Mouse (Mus musculus) right cerebral cortex, postnatal 4 days (tissue): ENCODE results near the gene Gm9573.
A peak's percentile ranks its signal among the peaks of the same experiment; 100 is the strongest.

Experiments used
- DNase-seq: peaks from one replicate; pipeline ENCODE4 v3.0.0-alpha.2; 2022

The Gm9573 gene

DNA sequence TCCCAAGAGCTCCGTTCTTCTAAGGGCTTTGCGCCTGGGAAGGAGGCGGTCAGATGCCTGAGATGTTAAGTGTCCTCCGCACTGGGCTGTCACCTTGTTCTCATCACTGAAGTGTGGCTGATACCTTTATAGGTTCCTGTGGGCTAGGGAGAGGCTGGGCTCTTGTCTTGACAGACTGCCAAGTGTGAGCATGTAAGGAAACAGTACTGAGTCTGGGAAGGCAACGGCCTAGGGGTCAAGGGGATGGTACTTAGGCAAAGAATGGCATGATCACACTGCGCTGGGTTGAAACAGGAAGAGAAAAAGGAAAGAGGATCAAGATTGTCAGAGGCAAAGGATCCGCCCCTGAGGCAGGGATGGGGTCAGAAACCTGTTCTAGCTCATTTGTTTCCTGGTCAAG lies at the start of gene Gm9573:
TSS of gene Gm9573 (minus strand) at position 101 of the 400 bp plus-strand sequence.
- DNase-seq, result no peak

DNA sequence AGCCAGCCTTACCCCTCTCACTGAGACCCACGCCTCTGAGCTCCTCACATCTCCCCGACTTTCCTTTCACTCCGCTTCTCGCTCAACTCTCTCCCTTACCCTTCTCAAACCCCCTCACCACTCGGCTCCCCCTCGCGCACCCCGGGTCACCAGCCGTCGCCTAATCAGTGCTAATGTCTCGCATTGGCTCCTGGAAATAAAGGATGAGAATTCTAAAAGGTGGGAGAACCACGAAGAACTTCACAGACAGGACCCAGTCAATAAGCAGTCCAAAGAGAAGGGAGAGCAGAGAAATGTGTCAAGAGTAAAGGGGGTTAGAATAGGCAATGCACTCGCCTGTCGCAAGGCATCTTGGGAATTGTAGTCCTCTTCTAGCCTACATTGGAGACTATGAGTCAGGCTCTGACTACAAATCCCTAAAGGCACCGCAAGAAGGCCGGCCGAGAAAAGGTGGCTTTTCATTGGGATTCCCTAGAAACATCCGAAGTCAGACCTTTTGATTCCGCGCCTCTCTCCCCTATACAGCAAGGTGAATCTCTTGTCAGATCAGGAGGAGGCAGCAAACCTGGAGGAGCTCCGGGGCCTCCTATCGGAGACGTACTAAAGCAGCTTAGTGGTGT lies 47.1 kb upstream of the Gm9573 start, which contains the start of gene Gtf2h4:
TSS of gene Gtf2h4 (minus strand) at position 324 of the 620 bp plus-strand sequence.
- peak; percentile 77 for DNase-seq

DNA sequence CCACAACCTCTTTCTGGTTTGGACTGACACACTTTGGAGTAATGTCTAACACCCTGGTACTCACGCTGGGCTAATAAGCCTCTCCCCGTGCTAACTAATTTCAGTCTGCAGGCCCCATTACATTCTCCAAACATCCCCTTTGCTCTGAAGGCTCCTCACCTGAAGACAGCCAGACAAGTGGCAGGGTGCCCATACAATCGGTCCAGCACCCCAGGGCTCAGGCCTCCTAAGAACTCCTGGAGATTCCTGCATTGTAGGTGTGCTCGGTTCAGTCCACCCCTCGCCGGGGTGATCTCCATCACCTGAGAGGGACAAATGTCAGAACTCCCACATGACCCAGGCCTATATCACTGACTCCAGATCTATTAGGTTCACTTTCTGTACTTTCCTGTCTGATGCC lies 46.1 kb upstream of the Gm9573 start:
- DNase-seq, result no peak

DNA sequence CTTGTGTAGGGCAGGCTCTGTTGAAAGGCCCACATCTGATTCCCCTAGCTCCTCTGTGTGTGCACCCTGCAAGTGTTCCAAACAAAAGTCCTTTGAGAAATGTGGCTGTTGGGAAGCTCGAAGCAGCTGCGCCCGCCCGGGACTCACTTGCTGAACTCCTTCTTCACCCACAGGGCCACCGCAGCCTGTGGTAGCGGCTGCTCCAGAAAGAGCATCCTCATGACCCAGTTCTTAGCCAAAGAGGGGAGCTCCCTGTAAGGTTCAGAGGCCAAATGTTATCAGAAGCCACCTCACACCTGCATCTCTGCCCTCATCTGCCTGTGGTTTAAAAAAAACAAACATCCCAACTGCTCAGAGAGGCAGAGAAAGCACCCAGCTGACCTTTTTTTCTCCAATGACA lies 45.4 kb upstream of the Gm9573 start:
- DNase-seq, result no peak

DNA sequence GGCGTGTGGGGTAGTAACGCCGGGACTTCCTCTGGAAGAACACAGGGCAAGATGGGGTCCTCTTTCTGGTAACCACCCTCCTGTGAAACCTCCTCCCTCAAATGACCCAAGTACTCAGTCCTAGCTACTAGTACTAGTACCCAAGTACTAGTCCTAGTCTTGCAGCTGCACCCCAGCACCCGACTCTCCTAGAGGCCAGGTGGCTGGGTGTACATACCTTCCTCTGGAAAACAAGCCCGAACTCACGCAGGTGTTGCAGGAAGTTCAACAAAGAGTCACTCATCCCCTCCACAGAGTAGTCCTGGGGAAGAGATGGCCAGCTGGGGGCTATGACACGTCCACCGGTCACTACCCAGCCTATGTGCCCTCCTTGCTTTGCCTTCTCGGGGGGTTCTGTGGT lies 43.3 kb upstream of the Gm9573 start:
- no peak for DNase-seq

DNA sequence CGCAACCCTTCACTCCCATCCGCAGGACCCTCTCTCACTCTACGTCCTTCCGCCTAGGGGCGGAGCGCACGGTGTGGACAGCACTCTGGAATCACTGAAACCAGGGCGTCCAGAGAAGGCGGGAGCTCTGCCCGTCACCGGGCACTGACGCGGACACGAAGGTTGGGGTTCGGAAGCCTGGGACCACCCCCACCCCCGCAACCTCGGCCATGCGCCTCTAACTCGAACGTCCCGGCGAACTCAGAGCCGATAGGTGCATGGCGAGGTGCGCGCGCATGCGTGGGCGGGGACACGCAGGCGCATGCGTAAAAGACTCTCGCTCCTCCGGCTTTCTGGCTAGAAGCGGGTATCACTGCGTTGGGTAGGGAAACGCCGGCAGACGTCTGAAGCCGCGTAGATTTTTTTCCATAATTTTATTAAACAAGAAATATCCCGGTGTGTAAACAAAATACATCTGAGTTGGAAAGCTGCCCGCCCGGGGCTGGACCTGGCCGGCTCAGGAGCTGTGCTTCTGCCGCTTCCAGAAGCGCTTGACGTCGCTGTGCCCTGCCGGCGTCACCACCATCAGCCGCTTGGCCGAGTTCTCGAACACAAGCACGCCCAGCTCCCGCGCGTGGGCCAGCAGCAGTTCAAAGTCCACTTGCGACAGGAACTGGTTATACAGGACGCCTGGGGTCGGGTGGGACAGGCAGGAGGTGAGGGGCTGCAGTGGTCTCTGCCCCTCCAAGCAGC lies 41.1 kb upstream of the Gm9573 start, which contains the start of gene Vars2:
TSS of gene Vars2 (minus strand) at position 259 of the 732 bp plus-strand sequence.
- DNase-seq, result peak; percentile 98

DNA sequence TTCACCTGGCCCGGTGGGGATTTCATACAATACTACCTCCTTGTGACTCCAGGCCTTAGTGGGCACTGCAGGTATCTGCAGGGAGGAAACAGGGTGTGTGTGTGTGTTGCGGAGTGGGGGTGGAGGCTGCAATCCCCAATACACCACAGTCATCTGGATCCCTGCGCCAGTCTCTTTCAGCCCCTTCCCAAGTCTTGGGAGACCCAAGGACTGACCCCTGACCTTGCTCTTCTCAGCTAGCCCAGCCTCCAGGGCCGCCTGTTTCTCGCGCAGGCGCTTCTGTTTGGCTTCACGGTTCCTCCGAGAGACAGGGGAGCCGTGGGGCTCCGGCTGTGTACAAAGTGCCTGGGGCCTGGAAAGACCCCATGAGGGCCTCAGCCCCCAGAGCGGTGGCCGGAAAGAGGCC lies 40.4 kb upstream of the Gm9573 start:
- DNase-seq, result peak; percentile 34

DNA sequence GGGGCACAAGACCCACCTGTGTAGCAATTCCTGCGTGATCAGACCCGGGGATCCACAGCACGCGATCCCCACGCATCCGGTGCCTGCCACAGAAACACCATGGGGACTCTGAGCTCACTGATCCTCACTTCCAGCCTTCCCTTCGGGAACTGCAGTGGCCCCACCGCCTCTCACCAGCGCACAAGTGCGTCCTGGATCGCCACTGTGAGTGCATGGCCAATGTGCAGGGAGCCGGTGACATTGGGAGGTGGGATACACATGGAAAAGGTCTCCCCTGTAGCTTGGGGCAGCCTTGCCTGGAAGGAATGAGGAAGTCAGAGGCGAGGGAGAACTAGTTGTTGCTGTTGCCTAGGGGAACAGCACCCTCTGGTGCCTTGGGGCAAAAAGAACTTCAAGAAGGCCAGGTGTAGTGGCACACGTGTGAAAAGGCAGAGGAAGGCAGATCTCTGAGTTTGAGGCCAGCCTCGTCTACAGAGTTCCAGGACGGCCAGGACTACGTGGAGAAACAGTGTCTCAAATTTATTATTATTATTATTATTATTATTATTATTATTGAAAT lies 39.6 kb upstream of the Gm9573 start:
- DNase-seq, result no peak

DNA sequence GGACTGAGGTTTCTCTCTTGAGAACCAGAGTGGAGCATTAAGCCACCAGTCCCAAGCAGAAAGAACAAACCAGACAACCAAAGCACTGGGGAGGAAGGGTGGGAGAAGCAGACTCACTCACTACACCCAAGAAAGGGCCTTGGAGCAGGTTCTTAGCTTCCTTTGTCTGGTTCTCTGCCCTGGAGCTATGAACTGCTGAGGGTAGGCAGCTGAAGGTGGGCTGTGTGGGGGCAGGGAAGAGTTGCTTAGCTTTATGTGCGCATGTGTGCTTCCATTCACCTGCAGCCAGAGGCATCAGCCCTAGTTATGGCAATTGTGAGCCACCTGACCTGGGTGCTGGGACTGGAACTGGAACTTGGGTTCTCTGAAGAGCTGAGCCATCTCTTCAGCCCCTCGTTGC lies 26.6 kb upstream of the Gm9573 start:
- no peak for DNase-seq

DNA sequence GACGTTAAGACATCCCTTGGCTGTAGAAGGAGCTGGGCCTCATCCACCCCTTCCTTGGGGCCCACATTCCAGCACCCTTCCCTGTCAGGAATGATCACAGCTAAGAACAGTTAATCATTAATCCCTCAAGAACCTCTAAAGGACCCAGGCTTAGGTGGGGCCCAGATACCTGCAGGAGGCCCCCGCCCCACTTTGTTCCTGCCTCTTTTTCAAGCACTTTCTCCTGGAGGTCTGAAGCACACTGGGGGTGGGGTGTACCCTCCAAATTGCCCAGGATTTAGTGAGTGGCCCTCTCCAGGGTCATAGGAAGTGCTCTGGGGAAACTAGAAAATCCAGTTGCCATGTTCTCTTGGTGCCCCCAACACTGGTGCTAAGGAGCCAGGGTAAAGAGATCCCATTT lies 23.0 kb upstream of the Gm9573 start:
- no peak for DNase-seq

DNA sequence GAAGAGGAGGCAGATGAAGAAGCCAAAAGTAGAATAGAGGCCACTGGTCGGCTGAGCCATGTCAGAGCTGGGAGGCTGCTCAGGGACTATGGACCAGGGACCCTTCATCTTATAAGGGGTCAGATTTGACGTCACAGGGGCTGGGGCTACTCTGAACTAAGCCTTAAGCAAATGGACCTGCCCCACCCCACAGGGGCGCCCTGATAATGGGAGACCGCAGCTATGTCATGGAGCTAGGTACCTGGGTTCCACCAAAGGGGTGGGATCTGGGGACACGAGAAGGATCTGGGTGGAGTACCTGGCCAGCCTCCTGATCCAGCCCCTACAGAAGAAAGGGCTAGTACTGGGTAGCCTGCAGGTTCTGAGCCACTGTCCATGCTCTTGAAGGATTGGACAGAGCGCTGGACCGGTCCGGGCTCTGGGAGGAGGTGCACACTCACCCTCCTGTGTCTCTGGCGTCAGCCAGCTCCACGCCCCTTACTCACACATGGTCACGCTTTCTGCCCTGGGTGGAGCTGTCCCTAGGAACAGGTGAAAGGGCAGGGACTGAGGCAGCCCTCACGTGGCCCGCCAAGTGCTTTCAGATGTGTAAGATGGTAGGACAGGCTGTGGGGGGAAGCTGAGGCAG lies 17.3 kb upstream of the Gm9573 start, which contains the start of gene Mucl3:
TSS of gene Mucl3 (minus strand) at position 87 of the 628 bp plus-strand sequence.
- no peak for DNase-seq

DNA sequence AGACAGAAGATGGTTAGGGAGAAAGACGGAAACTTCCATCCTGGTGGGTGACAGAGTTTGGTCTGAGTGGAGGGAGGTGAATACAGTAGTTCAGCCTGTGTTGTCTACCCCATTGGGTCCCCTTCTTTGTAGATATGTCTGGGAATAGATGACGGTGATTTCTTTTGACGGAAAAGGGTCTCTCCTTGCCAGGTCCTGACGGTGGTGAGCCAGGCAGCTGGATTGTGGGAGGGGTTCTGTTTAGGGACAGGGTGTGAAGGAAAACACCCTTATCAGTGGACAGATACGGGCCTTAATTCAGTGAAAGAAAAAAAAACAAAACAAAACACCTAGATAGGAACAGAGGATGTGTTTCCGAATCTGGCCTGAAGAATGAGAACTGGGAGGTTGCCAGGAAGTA lies 12.9 kb upstream of the Gm9573 start:
- no peak for DNase-seq

DNA sequence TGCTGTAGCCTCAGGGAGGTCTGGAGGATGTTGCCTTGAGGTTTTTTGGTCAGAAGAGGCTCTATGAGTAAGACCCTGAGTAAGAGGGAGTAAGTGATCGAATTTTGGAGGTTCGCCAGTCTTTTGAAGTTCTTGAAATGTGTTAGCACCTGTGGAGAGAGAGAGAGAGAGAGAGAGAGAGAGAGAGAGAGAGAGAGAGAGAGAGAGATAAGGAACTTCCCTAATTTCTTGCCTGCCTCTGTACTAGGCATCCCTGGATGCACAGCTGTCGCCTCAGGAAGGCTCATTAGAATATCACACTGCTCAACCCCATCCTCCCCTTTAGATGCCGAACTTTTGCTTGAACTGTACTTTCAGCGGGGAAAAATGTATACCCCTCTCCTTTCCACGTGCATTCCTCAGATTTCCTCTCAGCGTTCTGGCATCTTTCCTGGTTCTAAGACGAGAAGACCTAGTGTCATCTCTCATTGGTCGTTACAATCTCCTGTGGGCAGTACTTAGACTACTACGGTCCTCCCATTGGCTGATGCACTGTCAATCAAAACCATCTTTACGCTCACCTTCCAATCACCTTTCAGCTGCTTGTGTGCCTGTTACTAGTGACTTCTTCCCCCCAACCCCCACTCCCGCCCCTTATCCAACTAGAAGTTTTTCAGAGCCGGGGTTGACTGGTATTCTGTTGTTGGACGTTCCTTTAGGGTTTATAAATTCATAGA lies 12.2 kb upstream of the Gm9573 start:
- DNase-seq, result peak; percentile 43

DNA sequence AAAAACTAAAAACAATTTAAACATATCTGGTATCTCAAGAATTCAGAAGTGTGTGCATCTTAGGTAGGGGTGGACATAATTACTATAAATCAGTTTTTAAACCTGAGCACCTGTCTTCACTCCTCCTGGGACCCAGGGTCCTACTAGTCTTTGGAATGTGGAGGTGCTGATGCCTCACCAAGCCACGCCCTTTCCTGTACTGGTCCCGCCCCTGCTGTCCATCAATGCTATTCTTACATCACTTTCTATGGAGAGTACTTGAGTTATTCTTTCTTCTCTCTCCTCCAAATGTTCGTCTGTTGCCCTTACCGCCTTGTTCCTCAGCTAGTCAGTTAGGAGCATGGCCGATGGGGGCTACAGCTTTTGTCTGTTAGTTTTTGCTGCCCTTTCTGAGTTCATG lies 9.9 kb upstream of the Gm9573 start:
- DNase-seq, result no peak

DNA sequence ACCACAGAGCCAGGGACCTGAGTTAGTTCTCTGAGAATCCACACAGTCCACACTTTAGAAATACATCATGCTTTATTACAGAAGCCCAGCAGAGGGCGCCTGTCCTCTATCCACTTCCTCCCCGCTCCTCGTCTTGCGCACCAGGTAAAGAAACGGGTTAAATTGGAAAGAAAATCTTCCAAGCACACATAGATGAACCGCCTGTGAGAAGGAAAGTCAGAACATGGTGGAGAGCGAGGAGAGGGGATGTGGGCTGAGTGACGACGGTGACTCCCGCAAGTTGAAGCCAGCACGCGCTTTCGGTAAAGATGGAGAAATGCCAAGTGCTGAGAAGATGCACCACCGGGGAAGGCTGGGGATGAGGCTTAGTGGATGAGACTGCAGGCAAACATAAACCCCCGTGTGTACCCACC lies 9.3 kb upstream of the Gm9573 start:
- peak; percentile 81 for DNase-seq

DNA sequence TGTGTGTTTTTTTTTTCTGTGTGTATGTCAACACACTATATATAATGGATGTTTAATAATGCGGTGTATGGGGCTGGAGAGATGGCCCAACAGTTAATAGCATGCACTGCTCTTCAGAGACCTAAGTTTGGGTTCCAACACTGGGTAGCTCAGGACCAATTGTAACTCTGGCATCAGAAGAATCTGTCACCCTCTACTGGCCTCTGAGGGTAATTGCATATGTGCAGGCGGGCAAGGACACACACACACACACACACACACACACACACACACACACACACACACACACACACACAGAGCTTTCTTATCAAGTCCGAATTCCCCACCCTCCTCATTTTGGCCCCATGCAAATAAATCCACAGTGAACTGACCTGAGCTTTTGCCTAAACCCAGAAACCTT lies 8.8 kb upstream of the Gm9573 start:
- no peak for DNase-seq

DNA sequence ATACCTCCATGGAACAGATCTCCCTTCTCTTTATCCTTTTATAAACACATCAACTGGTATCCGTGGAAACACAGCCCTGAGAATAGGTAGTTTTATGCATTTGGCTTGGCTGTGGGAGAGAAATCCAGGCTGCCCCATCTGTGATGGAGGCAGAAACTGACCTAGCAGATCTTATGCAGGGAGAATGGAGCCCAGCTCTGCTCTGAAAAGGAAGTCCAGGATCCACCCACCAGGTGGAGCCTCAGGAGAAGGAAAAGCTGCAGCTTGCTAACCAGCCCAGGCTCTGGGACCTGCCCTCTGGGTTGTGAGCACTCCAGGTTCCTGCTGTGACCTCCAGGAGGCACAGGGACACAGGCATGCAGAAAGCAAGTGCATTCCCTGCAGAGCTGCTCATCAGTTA lies 7.6 kb upstream of the Gm9573 start:
- DNase-seq, result peak; percentile 54

DNA sequence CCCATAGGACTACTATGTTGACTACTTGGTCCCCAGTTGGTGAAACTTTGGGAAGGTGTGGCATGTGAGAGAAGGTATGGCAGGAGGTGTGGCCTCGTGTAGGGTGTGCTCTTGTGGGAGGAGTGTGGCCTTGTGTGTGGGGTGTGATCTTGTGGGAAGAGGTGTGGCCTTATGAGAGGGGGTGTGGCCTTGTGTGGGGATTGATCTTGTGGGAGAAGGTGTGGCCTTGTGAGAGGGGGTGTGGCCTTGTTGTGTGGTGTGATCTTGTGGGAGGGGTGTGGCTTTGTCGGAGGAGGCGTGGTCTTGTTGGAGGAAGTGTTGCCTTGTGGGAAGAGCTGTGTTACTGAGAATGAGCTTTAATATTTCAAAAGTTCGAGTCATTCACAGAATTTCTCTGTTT lies 9.3 kb downstream of the Gm9573 start:
- no peak for DNase-seq

DNA sequence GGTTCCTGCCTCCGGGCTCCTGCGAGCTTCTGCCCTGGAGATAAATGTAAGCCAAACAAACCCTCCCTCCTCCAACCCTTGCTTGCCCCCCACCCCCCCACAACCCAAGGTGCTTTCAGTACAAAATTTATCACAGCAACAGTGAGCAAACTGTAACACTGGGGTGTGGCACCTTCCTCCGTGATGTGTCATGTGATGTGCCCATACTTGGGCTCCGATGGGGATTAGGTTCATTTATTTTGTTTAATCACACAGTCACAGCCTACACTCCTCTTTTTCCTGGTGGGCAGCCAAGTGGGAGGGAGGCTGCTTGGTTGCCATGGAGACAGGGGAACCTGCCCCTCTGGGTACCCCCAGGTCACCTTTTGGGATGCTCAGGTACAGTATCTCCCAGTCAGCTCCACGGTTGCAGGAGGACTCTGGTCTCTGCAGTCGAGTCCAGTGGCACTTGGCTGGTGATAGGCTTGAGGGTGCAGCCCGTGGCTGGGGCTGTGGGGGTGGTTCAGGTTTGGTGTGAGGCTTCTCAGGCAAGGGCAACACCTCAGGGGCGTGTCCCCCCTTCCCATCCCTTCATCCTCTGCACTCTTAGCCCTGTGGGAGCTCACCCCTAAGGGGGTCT lies 24.6 kb downstream of the Gm9573 start:
- DNase-seq, result no peak

DNA sequence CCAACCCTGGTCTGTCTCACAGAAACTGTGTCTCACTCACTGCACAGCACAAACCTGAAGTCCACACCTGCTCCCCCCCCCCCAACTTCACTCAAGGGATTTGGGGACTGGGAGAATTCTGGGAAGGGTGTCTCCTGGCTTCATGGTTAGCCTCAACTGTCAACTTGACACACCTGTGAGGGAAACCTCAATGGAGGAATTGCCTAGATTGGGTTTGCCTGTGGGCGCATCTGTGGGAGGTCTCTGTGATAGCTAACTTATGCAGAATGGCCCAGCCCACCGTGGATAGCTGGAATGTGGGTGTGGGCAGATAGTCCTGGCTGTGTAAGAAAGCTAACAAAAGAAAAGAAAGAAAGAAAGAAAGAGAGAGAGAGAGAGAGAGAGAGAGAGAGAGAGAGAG lies 25.2 kb downstream of the Gm9573 start, which contains the start of gene Sfta2:
TSS of gene Sfta2 (plus strand) at position 301 of the 400 bp plus-strand sequence.
- no peak for DNase-seq

DNA sequence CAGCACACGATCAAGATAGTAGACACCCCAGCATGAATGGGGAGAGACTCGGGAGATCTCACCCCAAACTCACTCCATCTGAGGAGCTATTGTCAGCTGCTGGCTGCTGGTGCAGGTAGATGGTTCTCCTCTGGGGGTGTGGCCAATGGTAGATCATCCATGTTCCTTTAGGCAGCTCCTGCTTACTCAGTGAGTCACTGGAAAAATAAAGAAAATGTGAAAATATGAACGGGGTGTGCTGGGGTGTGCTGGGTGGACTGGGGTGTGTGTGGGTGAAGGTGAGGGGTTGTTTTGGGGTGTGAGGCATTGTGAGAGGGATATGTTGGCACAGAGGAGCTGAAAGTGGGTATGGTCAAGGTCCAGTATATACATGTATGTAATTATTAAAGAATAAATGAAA lies 29.0 kb downstream of the Gm9573 start:
- DNase-seq, result no peak

DNA sequence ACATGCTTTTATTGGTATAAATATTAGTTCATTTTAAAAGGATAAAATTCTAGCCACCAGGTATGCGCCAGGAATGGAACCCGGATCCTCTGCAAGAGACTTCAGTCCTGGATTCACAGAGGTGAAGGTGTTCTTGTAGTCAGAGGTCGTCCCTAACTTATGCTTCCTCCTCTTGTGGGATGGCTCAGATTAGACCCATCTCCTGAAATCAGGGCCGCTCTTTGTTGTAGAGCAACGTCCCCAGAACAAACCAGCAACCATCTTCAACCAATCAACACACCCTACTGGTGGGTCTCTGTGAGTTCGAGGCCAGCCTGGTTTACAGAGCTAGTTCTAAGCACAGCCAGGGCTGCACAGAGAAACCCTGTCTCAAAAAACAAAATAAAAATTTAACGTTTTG lies 32.0 kb downstream of the Gm9573 start:
- no peak for DNase-seq
